ENCODE assay signal across 9 mouse cellular contexts in the genomic region with DNA sequence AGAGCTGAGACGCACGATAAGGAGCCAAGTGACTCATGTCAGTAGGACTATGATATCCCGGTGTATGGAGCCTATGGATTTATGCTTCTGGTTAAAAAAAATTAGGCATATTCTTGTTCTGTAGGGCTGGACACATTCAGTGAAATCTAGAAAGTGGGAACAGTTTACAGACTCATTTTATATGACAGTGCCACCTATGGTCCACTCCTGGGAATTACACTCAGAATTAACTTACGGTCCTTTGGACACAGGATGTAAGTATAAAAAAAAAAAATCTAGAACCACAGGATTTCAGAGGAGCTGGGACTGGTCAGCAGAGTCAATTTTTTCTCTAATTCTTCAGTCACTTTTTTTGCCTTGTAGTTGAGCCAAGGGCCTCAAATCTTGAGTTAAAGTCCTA. TPM values are rescaled to one million over a fixed set of nuclear protein-coding genes. Genes with fewer than 3 reads are reported as not detected.
DNase-seq lines count a peak whose midpoint lies in the region; ATAC-seq and TF ChIP-seq lines count a peak whose summit lies in the region.
"Had no signal": no experiment of that assay in that cellular context is flagged by ENCODE, and none has a peak within 500 bp of the region (broad histone marks: within the 10 kb centered on the region; RNA-seq: fewer than 3 reads in every experiment).

No protein-coding gene starts in this region.

- no peak for DNase-seq in cerebellum, adult 2 months
- DNase-seq in cerebellum, adult 9-11 months = no peak
- DNase-seq in liver, embryonic 11.5 days (ENCODE audit: low spot score) = no peak
- no peak for DNase-seq in liver
- DNase-seq in brain, adult 2 months (ENCODE audit: low read depth, low spot score) = peak; percentile 76
- peak; percentile 76 for DNase-seq in naive thymus-derived CD4-positive, alpha-beta T cell, adult 2 months (ENCODE audit: low read depth)
- no peak for DNase-seq in layer of hippocampus, adult 9-10 months (ENCODE audit: low spot score)

- H3K27ac ChIP-seq in cerebellum, adult 2 months (ENCODE audit: insufficient read depth, low read length) = no peak overlapping the region
- H3K27ac ChIP-seq in liver, embryonic 11.5 days (ENCODE audit: low read depth, low read length) = no peak overlapping the region
- H3K27ac ChIP-seq: midbrain, embryonic 12.5 days had no signal

- no peak for TF ChIP-seq POLR2A in cerebellum, adult 2 months (IDR thresholded peaks at IDR 0.05; ENCODE audit: borderline replicate concordance, insufficient read depth, low read length)

- WGBS in cerebellum, adult 2 months = 49% methylated on average over 4 of the region's 4 CpGs
- 47% methylated on average over 4 of the region's 4 CpGs for WGBS in liver, embryonic 11.5 days

- H3K36me3 ChIP-seq in liver, embryonic 11.5 days (ENCODE audit: control insufficient read depth, insufficient read depth, low read length) = no peaks in the 10 kb centered on the region
- H3K36me3 ChIP-seq: midbrain, embryonic 12.5 days had no signal

- no peaks in the 10 kb centered on the region for H3K9me3 ChIP-seq in liver, embryonic 11.5 days (ENCODE audit: control insufficient read depth, low read length)
- H3K9me3 ChIP-seq: midbrain, embryonic 12.5 days had no signal

- H3K9ac ChIP-seq in liver, embryonic 11.5 days (ENCODE audit: low read depth, low read length) = no peak overlapping the region
- H3K9ac ChIP-seq: midbrain, embryonic 12.5 days had no signal

- peak; percentile 25; the same call in 1 of the 2 replicates for ATAC-seq in liver, embryonic 11.5 days (replicated peaks; ENCODE audit: low FRiP score)
- peak; percentile 84 for ATAC-seq in inflammation-experienced regulatory T-cells, adult 6 months

- H3K4me1 ChIP-seq in cerebellum, adult 2 months (ENCODE audit: control insufficient read depth, insufficient read depth, low read length) = no peaks in the 10 kb centered on the region
- no peaks in the 10 kb centered on the region for H3K4me1 ChIP-seq in liver, embryonic 11.5 days (replicated peaks; ENCODE audit: control insufficient read depth, insufficient read depth, low read length)
- H3K4me1 ChIP-seq: midbrain, embryonic 12.5 days had no signal

- TF ChIP-seq CTCF in cerebellum, adult 2 months (IDR thresholded peaks at IDR 0.05; ENCODE audit: borderline replicate concordance, insufficient read depth, low read depth, low read length) = peak; percentile 44; the same call in 1 of the 2 replicates

- no peak overlapping the region for H3K4me3 ChIP-seq in cerebellum, adult 2 months (replicated peaks; ENCODE audit: insufficient read depth, low read depth, low read length)
- no peak overlapping the region for H3K4me3 ChIP-seq in liver, embryonic 11.5 days (ENCODE audit: low read depth, low read length)
- H3K4me3 ChIP-seq: midbrain, embryonic 12.5 days had no signal

- no peaks in the 10 kb centered on the region for H3K27me3 ChIP-seq in cerebellum, adult 2 months (ENCODE audit: control insufficient read depth, insufficient read depth, low read length)
- no peaks in the 10 kb centered on the region for H3K27me3 ChIP-seq in liver, embryonic 11.5 days (replicated peaks; ENCODE audit: control insufficient read depth, insufficient read depth, low read length)
- H3K27me3 ChIP-seq: midbrain, embryonic 12.5 days had no signal

- no peak overlapping the region for H3K4me2 ChIP-seq in liver, embryonic 11.5 days
- H3K4me2 ChIP-seq: midbrain, embryonic 12.5 days had no signal

RNA-seq across cellular contexts. Expression of a gene that starts 20.9 kb away (rescaled TPM):
- polyA plus RNA-seq in cerebellum, adult 2 months (2012; rRNA removed) = 42.7 and 44.0 TPM in 2 replicates
- polyA plus RNA-seq in liver, embryonic 11.5 days (2014; fragmentation: Nextera tagmentation; extraction: Ambion mirVana) = 56.2 and 61.6 TPM in 2 replicates
- 10 to 100 TPM; 11.5 to 15.0 (median 12.7) TPM for polyA plus RNA-seq in inflammation-experienced regulatory T-cells, adult 6 months (2017; shearing (Covaris generic))

Comparison
In these comparisons a context has a peak if more than half of its experiments do, and no peak if none do; other contexts are left out.
1. DNase-seq: peak in brain, adult 2 months (single experiment) and naive thymus-derived CD4-positive, alpha-beta T cell, adult 2 months (single experiment); none in cerebellum, adult 2 months (0 of 2), cerebellum, adult 9-11 months (single experiment), liver, embryonic 11.5 days (single experiment), liver (single experiment) and layer of hippocampus, adult 9-10 months (single experiment).